Mouse (Mus musculus) midbrain, embryonic 11.5 days (tissue): ENCODE results near the gene Slc35b4. TPM values are rescaled to one million over a fixed set of nuclear protein-coding genes. Genes with fewer than 3 reads are reported as not detected.

Experiments
- ATAC-seq: fragments of 200-750 bp; cut with Nextera tagmentation; 2 replicates; pipeline ENCODE4 v1.8.0; 2017; ENCODE audit warnings: moderate TSS enrichment, moderate library complexity; ENCODE audit not compliant: low FRiP score
- DNase-seq: peaks from one replicate; pipeline ENCODE4 v3.0.0; 2015; ENCODE audit warnings: low spot score; ENCODE audit errors: missing footprints
- H3K27ac ChIP-seq: fragments of 300-500 bp; sonication (generic); 2 replicates; pipeline ENCODE4 v1.5.1; 2014; ENCODE audit warnings: low read depth, low read length
- H3K27me3 ChIP-seq: fragments of 300-500 bp; sonication (generic); 2 replicates; pipeline ENCODE4 v1.6.1; 2014; ENCODE audit warnings: mild to moderate bottlenecking, low read length, moderate library complexity, mixed read lengths; ENCODE audit not compliant: control insufficient read depth, insufficient read depth
- H3K36me3 ChIP-seq: fragments of 300-500 bp; sonication (generic); 2 replicates; pipeline ENCODE4 v1.6.1; 2014; ENCODE audit warnings: mild to moderate bottlenecking, low read length, moderate library complexity, mixed read lengths; ENCODE audit not compliant: control insufficient read depth, insufficient read depth
- H3K4me1 ChIP-seq: fragments of 300-500 bp; sonication (generic); 2 replicates; pipeline ENCODE4 v1.6.1; 2014; ENCODE audit warnings: low read length; ENCODE audit not compliant: control insufficient read depth, insufficient read depth
- H3K4me2 ChIP-seq: fragments of 300-500 bp; sonication (generic); 2 replicates; pipeline ENCODE4 v1.6.1; 2014; ENCODE audit warnings: mild to moderate bottlenecking, moderate library complexity
- H3K4me3 ChIP-seq: fragments of 300-500 bp; sonication (generic); 2 replicates; pipeline ENCODE4 v1.5.1; 2014; ENCODE audit warnings: low read depth, low read length
- H3K9ac ChIP-seq: fragments of 300-500 bp; sonication (generic); 2 replicates; pipeline ENCODE4 v1.6.1; 2014; ENCODE audit warnings: low read length
- H3K9me3 ChIP-seq: fragments of 300-500 bp; sonication (generic); 2 replicates; pipeline ENCODE4 v1.6.1; 2016; ENCODE audit warnings: low read length; ENCODE audit not compliant: control insufficient read depth
- WGBS: fragments of 180-500 bp; shearing (Covaris S2); extraction: QIAGEN DNeasy Blood & Tissue Kit; methylation state at CpG from one replicate; pipeline ENCODE4 v1.1.7; 2014; 5-methylcytosine and 5-hydroxymethylcytosine counted together
- polyA plus RNA-seq: library from polyadenylated mRNA; unstranded; fragments of >200 nt; fragmentation: Nextera tagmentation; extraction: Ambion mirVana; gene quantifications from 2 replicates; pipeline ENCODE4 v1.2.1, GENCODE M21; 2014

Gene Slc35b4
- polyA plus RNA-seq, 1 experiment from 2014 or later = 55.8 TPM

- H3K4me2 ChIP-seq = no peak overlapping the region
- H3K27me3 ChIP-seq = no peaks in the 10 kb centered on the region
- H3K9ac ChIP-seq = no peak overlapping the region
- H3K27ac ChIP-seq = no peak overlapping the region
- no peaks in the 10 kb centered on the region; the same call in 1 of the 2 replicates for H3K36me3 ChIP-seq
- 89% methylated on average over 8 of the region's 8 CpGs for WGBS
- no peaks in the 10 kb centered on the region for H3K9me3 ChIP-seq
- DNase-seq = no peak
- peaks cover 9% of the 10 kb centered on the region for H3K4me1 ChIP-seq
- no peak overlapping the region for H3K4me3 ChIP-seq
- no peak for ATAC-seq
Measured at GRCm38 (mm10) chr6:34174715-34175114, 2.2 kb downstream of the Slc35b4 start.

- H3K9ac ChIP-seq = no peak overlapping the region
- H3K4me2 ChIP-seq = no peak overlapping the region
- ATAC-seq (no peak), DNase-seq (no peak)
- no peaks in the 10 kb centered on the region for H3K9me3 ChIP-seq
- H3K4me3 ChIP-seq = no peak overlapping the region
- WGBS = 85% methylated on average over 12 of the region's 12 CpGs
- no peaks in the 10 kb centered on the region for H3K27me3 ChIP-seq
- H3K4me1 ChIP-seq = peaks cover 9% of the 10 kb centered on the region
- H3K36me3 ChIP-seq = no peaks in the 10 kb centered on the region; the same call in 1 of the 2 replicates
- no peak overlapping the region for H3K27ac ChIP-seq
Measured at GRCm38 (mm10) chr6:34173251-34173650, 3.7 kb downstream of the Slc35b4 start.

- 90% methylated on average over 12 of the region's 12 CpGs for WGBS
- Histone ChIP-seq H3K27me3 (no peaks in the 10 kb centered on the region), H3K4me2 (no peak overlapping the region), H3K4me1 (peaks cover 9% of the 10 kb centered on the region), H3K27ac (no peak overlapping the region), H3K9ac (no peak overlapping the region), H3K9me3 (no peaks in the 10 kb centered on the region), H3K36me3 (no peaks in the 10 kb centered on the region; the same call in 1 of the 2 replicates), H3K4me3 (no peak overlapping the region)
- no peak for ATAC-seq
- no peak for DNase-seq
Measured at GRCm38 (mm10) chr6:34171748-34172457, 5.0 kb downstream of the Slc35b4 start.

DNA sequence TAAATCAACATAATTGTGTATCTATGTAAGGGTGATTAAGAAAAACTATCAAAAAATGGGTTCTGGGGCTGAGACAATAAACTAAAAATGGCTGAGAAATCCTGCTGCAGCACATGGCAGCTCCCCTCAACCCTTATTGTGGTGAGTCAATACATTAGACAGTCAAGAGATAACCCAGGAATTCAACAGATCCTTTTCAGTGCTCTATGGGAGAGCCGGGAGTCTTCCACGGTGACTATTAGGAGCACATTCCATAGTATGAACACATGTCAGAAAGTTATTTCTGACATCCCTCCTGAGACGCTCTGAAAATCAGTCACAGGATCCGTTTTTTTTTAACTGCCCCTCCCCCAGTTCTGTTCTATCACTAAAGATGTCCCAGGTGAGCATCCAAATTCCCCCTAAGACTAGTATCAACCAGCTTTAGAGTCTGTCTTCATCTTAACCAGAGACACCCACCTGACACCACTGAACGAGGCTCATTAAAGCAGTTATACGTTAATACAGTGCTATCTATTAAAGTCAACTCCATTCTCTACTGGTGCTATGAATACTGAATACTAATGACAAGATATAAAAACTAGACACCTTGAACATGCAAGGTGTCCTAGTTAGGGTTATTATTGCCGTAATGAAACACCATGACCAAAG lies 5.9 kb downstream of the Slc35b4 start:
- Histone ChIP-seq H3K9ac (no peak overlapping the region), H3K4me3 (no peak overlapping the region), H3K27me3 (no peaks in the 10 kb centered on the region), H3K4me1 (peaks cover 5% of the 10 kb centered on the region), H3K9me3 (no peaks in the 10 kb centered on the region), H3K4me2 (no peak overlapping the region), H3K27ac (no peak overlapping the region), H3K36me3 (no peaks in the 10 kb centered on the region; the same call in 1 of the 2 replicates)
- ATAC-seq = no peak
- WGBS = 93% methylated on average over 7 of the region's 7 CpGs
- DNase-seq = no peak

DNA sequence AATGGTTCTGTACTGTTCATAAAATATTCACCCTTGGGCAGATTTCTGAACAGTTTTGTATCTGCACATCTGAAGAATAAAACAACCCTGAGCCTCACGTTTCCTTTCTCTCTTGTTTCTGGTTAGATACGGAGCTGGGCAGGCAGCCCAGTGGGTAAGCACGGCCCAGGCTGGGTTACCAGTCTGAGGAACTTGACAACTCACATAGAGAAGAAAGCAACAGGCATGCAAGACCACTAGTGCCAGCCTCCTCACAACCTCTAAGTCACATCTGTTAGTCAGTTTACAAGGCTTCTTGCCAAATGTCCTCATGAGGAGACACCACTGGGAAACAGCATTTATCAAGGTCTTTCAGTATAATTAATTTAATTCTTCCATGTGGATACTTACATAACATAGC lies 8.1 kb downstream of the Slc35b4 start:
- Histone ChIP-seq H3K4me3 (no peak overlapping the region), H3K9ac (no peak overlapping the region), H3K4me2 (no peak overlapping the region), H3K27ac (no peak overlapping the region), H3K9me3 (no peaks in the 10 kb centered on the region), H3K4me1 (no peaks in the 10 kb centered on the region), H3K36me3 (peaks cover 6% of the 10 kb centered on the region; the same call in 1 of the 2 replicates), H3K27me3 (no peaks in the 10 kb centered on the region)
- ATAC-seq (no peak), DNase-seq (no peak)
- 93% methylated on average over 3 of the region's 3 CpGs for WGBS

GRCm38 (mm10) chr6:34163014-34163413 lies 13.9 kb downstream of the Slc35b4 start:
- H3K9me3 ChIP-seq = no peaks in the 10 kb centered on the region
- no peak overlapping the region for H3K4me2 ChIP-seq
- no peak overlapping the region for H3K9ac ChIP-seq
- H3K36me3 ChIP-seq = peaks cover 10% of the 10 kb centered on the region
- DNase-seq = no peak
- H3K4me1 ChIP-seq = no peaks in the 10 kb centered on the region
- no peak overlapping the region for H3K27ac ChIP-seq
- 96% methylated on average over 9 of the region's 9 CpGs for WGBS
- no peaks in the 10 kb centered on the region for H3K27me3 ChIP-seq
- H3K4me3 ChIP-seq = no peak overlapping the region
- no peak for ATAC-seq

DNA sequence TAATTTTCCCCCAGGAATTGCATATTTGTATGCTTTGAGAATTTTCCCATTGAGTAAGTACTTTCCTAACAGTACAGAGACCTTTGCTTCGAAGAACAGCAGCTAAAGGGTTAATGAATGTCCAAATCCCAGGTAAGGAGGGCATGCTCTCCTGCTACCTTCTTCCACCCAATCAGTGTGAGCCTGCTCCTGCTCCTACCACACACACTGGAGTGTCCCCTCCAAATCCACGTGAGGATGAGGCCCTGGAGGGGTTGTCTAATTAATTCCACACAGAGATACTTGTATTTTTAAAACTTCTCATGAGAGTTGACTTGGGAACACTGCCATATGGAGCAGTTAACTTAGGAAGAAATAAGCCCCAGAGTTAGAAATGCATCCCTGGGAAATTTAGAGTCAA lies 14.3 kb downstream of the Slc35b4 start:
- DNase-seq (no peak), ATAC-seq (no peak)
- Histone ChIP-seq H3K27ac (no peak overlapping the region), H3K4me1 (no peaks in the 10 kb centered on the region), H3K4me3 (no peak overlapping the region), H3K36me3 (peaks cover 12% of the 10 kb centered on the region), H3K27me3 (no peaks in the 10 kb centered on the region), H3K9ac (no peak overlapping the region), H3K4me2 (no peak overlapping the region), H3K9me3 (no peaks in the 10 kb centered on the region)
- WGBS = 76% methylated on average over 2 of the region's 2 CpGs

DNA sequence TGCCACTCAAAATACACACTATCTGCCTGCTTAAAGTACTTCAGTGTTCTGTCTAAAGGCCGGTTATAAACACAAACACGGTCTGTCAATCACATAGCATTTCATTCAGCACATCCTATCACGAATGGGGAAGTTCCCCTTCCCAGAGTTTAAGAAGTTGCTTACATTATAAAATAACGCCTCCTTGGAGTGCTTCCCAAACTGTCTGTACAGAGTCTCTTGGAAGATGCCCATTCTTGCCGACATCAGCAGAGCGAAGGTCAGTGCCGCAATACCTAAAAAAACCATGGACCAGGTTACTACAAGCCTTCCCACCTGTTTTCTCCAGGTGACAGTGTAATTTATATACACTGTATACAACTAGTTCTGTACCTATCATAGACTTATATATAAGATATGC lies 15.4 kb downstream of the Slc35b4 start:
- Histone ChIP-seq H3K4me1 (no peaks in the 10 kb centered on the region), H3K36me3 (peaks cover 15% of the 10 kb centered on the region), H3K9me3 (no peaks in the 10 kb centered on the region), H3K4me2 (no peak overlapping the region), H3K27ac (no peak overlapping the region), H3K4me3 (no peak overlapping the region), H3K27me3 (no peaks in the 10 kb centered on the region), H3K9ac (no peak overlapping the region)
- DNase-seq (no peak), ATAC-seq (no peak)
- WGBS = 94% methylated on average over 7 of the region's 7 CpGs

GRCm38 (mm10) chr6:34160816-34161310 lies 16.0 kb downstream of the Slc35b4 start:
- no peaks in the 10 kb centered on the region for H3K4me1 ChIP-seq
- H3K4me3 ChIP-seq = no peak overlapping the region
- H3K4me2 ChIP-seq = no peak overlapping the region
- H3K9me3 ChIP-seq = no peaks in the 10 kb centered on the region
- no peak overlapping the region for H3K27ac ChIP-seq
- DNase-seq = no peak
- ATAC-seq = no peak
- peaks cover 15% of the 10 kb centered on the region for H3K36me3 ChIP-seq
- 96% methylated on average over 7 of the region's 7 CpGs for WGBS
- H3K27me3 ChIP-seq = no peaks in the 10 kb centered on the region
- no peak overlapping the region for H3K9ac ChIP-seq
